Mouse (Mus musculus) urinary bladder, adult 18-20 months (tissue): ENCODE data around the gene Ttl.

Source experiments
- DNase-seq, 2 experiments: peaks; one replicate each; pipeline ENCODE4 v3.0.0; 2022; ENCODE audit warnings: low spot score in 2 of 2, mixed read lengths in 2 of 2

Gene Ttl

GRCm38 (mm10) chr2:129084959-129085358, 19.2 kb downstream of the Ttl start:
- DNase-seq: no peak

- no peak for DNase-seq
Measured at GRCm38 (mm10) chr2:129087520-129087919, 21.8 kb downstream of the Ttl start.

GRCm38 (mm10) chr2:129090370-129090769, 24.6 kb downstream of the Ttl start:
- DNase-seq: no peak

- DNase-seq: no peak
Measured at GRCm38 (mm10) chr2:129092810-129093209, 27.1 kb downstream of the Ttl start.

DNA sequence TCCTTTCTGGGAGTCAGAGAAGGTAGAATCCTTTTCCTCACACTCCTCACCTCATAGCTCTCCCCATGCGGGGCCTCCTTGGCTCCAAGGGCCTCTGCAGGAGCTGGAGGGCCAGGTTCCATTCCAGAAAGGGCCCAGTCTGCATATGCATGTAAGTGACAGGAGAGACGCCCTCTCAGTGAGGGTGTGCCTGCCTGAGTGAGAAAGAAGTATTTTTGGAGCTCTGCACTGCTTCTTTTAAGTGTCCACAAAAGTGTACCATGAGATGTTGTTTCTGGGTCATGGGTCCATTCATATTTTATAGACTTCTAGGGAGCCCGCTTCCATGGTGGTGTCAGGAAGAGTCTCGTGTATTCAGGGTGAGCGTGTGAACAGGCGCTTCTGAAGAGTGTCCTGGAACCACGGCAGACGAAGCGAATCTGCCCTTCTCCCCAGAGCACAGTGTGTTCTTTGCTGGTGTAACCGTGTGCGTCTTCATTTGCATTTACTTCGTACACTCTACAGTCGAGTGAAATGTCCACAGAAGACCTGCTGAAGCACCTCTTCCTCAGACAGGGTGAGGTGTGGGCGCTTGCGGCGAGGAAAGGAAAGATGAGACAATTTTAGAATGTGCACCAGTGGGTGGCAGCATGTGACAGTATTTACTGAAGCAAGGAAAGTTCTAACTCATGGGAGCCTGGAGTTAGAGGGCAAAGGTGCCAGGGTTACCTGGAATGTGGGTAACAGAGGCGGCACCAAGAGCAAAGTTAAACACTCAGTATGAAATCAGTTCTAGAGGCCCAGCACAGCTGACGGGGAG, 28.4 kb downstream of the Ttl start:
- no peak for DNase-seq

DNA sequence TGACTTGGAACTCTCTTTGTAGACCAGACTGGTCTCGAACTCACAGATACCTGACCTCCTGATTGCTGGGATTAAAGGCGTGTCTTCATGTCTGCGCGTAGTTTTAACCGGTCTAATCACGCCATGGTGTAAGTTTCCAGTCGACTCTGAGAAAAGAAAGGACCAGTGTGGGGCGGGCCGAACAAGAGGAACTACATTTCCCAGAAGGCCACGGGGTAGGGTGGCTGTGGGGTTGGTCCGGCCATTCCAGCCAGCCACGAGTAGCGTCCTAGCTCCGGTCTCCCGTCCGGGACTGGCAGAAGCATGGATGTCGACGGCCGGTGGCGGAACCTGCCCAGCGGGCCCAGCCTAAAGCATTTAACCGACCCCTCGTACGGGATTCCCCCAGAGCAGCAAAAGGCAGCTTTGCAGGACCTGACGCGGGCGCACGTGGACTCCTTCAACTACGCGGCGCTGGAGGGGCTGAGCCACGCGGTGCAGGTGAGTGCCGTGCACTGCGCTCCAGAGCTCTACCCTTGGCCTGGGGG, 35.1 kb downstream of the Ttl start, which contains the start of gene Polr1b:
Gene Polr1b, plus strand, starts transcription at position 212 of the 527 bp plus-strand sequence.
- DNase-seq: peak; percentile 89 to 93

DNA sequence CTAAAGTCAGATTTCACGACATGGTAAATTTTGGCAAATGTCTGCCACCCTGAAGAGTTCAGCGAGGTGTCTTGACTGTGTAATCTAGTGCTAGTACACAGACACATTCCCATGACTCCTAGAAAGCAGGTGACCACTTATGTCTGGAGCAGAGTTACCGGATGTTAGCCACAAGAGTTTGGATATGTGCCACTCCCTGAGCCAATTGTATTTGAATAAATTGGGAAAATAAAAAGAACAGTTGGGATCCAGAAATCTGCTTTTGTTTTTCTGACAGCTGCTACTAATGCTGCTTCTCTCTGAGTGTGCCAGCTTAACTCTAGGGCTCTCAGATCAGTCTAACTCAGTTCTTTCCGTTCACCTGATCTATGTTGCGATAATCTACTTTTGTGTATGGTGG, 47.2 kb downstream of the Ttl start:
- no peak for DNase-seq

DNA sequence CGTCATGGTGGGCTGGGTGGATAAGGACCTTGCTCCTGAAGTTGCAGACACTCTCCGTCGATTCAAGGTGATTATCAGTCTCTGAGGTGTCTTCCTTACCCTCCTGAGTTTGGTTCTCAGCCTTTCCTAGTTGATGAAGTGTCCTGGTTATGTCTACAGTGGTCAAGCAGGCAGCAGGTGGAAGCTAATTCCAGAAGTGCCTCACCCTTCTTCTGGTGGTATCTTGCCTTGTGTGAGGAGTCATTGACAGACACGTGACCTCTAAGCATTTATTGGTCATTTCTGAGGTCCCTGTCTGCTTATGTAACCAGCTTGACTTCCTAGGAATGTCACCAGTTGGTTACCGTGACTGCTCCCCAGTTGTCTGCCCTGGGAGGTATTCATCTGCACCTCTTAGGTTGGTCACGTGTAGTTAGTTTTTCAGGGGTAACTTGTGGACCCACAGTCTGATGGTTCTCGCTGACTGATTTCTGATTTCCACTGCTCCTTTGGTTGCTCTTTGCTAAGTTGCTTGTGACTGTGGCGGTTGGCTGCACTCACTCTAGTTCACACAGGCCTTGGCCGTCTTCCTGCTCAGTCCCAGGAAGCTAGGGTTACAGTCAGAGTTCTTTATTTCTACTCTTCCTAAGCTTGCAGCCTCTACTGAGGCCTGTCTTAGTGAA, 50.1 kb downstream of the Ttl start:
- DNase-seq: no peak

DNA sequence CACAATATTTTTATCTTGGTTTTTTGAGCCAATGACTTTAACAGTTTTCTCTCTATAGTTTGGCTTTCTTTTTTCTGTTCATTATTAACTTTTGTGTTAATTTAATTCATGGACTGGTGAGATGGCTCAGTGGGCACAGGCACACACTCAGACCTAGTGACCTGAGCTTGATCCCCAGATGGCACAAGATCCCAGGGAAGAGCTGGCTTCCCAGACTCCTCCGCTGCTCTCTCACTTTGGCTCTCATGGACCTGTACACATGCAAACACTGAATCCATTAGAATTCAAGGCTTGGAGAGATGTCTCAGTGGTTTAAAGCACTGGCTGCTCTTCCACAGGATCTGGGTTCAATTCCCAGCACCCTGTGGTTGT, 50.6 kb downstream of the Ttl start:
- DNase-seq: no peak

GRCm38 (mm10) chr2:129118061-129118460, 52.3 kb downstream of the Ttl start:
- DNase-seq: no peak

- DNase-seq: no peak
Measured at GRCm38 (mm10) chr2:129121986-129122385, 56.2 kb downstream of the Ttl start.

GRCm38 (mm10) chr2:129129412-129129929, 63.7 kb downstream of the Ttl start, which contains the start of gene Chchd5:
Chchd5 (plus strand) TSS chr2:129129700.
- DNase-seq: peak; percentile 79 to 93

GRCm38 (mm10) chr2:129129987-129130545, 64.3 kb downstream of the Ttl start:
- no peak for DNase-seq

DNA sequence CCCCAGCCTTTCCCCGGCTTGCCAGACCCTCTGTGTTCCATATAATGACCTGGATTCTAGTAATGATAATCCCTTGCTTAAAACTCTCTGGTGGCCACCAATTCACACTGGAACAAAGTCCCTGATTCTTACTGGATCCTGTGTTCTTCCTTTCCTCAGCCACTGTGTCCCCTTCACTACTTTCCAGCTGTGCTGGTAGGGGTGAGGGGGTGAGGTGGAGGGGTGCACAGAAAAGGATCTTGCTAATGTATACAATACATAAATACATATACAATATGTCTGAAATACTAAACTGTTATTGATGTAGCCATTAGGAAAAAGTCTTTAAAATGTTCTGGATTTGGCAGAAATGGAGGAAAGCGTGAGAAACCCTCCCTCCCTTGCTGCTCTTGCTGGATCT, 65.0 kb downstream of the Ttl start:
- no peak for DNase-seq

GRCm38 (mm10) chr2:129132231-129132630, 66.5 kb downstream of the Ttl start:
- no peak for DNase-seq

DNA sequence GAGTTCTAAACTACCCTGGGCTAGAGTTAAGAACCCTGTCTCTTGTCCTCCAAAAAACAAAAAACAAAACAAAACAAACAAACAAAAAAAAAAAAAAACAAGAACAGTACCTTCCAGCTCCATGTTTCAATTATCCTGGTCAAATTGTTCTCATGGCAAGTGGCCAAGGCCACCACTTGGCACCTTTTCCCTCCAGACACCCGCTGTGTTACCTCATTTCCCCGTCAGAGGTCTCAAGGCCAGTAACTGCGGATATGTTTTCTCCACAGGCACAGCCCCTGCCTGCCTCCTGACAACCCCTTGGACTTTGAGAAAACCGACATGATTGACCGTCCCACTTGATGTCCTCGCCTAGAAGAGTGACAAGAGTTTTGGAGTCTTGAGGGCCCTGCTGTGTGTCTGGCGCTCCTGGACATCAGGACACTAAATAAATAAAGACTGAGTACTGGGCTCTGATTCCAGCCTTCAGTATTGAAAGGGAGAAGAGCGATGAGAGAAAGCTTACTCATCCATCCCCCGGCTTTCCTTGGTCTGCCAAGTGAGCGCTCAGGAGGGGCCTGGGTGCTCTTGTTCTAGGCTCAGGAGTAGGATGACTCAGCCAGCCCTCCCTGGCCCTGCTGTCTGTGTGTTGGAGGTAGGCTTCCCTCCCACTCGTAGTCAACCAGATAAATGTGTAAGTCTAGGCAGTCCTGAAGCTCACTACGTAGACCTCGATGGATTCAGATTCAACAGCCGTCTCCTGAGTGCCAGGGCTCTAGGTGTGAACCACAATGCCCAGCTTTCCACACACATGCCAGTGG, 67.5 kb downstream of the Ttl start:
- no peak for DNase-seq

DNA sequence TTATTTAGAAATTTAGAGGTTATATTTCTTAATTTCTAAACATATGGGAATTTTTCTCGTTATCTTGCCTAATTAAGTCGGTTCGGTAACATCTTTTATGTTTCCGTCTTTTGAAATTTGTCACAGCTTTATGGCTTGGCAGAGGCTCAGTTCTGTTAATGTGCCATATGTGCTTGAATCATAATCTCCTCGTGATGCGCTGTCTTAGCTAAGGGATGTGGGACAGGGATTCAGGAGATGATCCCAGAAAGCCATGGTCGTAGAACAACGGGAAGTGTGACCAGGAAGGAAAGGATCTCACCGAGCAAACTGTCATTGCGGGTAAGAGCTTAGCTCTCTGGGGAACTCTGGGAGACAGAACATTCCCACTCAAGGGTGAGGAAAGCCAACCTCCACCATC, 74.2 kb downstream of the Ttl start:
- DNase-seq: no peak
